Mouse (Mus musculus): ENCODE data around the gene Xylt1. TPM values are rescaled to one million over a fixed set of nuclear protein-coding genes. Genes with fewer than 3 reads are reported as not detected.

Gene Xylt1
- polyA plus RNA-seq (2014; fragmentation: Illumina TruSeq; extraction: RNeasy Lipid Tissue Mini Kit (QIAGEN cat#74804); ENCODE audit: low read depth, low replicate concordance), result 4.3 TPM

GRCm38 (mm10) chr7:117380418-117381187 is at the start of gene Xylt1:
Gene Xylt1 (plus strand): TSS chr7:117380979.

All from adrenal gland, adult 10 weeks (tissue).